Mouse (Mus musculus) neutrophil, adult 65 days (primary cell): ENCODE results near the gene Gart. TPM values are rescaled to one million over a fixed set of nuclear protein-coding genes. Genes with fewer than 3 reads are reported as not detected.

Source experiments
- total RNA-seq: library from RNA; stranded (reverse); gene quantifications from 2 replicates; pipeline ENCODE4 v1.2.4, GENCODE M21; 2023

The Gart gene
- total RNA-seq, result 31.4 and 36.9 TPM in 2 replicates

DNA sequence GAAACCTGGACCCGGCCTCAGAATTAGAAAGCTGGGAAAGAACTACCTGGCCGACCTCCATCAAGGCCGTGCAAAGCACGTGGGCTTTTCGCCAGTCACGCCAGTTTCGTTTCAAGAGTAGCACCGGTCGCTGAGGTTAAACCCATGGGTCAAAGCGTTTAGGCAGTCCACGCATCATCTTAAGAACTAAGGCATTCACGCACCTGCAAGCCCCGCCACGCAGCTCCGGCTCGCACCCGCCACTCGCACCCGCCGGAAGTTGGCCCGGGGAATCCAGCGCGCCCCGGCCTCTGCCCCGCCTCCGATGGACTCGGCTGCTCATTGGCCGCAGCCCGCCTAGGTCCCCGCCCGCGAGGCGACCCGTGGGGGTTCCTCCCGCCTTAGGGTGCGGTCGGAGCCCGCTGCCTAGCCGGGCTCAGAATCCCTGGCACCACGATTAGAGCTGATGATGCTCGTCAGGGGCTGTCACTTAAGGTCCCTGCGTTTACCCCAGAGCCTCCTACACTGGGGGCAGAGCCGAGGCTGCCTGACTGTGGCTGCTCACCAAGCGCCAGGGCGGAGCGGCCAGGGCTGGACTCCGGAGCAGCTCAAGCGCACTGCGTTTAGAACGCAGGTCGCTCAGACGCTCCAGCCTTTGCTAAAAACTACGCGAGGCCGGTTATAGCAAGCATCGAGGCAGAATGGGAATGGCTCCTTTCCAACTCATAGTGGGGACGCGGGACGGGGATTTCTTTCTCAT lies at the start of gene Gart:
Gart (minus strand) TSS at position 272 of the 739 bp plus-strand sequence.

DNA sequence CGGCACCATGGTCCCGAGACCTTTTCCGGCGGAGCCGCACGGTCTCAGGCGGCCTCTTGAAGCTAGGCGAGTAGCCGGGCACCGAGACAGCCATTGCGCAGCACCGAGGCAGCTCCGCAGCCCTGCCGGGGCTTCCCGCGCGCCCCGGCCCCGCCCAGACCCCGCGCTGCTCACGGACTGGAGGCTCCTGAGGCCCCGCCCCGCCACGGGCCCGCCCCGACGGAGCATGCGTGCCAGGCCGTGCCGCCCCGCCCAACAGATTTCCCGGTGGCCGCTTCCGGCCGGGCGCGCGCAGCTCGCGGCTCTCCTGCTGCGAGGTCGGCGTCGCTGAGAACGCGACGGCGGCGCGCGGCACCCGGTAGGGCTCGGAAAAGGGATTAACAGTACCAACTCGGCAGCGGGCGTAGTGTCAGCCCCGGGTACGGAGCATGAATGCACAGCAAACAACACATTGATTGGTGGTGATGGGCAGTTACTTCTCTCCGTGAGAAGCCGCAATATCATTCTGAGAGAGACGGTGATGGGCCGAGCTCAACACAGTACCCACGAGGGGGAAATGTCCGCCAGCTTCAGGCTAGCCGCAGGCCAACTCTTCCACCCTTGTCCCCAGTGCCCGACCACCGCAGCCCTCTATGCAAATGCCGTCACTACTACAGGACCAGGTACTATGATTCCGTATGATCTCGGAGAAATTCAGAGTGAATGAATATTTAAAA lies 42.0 kb upstream of the Gart start, which contains the start of gene Donson:
Donson (minus strand) TSS at position 152 of the 716 bp plus-strand sequence.

GRCm38 (mm10) chr16:91647461-91648219 lies 888 bp upstream of the Gart start, which contains the start of gene Son:
Son (plus strand) TSS chr16:91647506.

GRCm38 (mm10) chr16:91618511-91619501 lies 27.9 kb downstream of the Gart start, which contains the start of gene Dnajc28:
Dnajc28 (minus strand) TSS chr16:91619026.

DNA sequence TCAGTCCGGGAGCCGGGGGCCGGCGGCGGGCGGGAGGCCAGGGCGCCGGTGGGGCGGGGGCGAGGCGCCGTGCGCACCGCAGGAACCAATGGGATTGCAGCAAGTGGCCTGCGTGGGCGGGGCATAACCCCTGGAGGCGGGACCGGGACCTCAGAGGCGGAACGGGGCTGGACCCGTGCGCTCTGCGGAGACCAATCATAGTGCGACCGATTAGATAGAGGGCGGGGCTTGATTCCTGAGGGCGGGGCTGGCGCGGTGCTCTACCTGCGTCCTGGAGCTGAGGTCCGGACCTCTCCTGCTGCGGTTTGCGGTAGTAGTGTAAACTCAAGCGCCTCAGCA lies 49.1 kb downstream of the Gart start, which contains the start of gene Tmem50b:
Tmem50b (minus strand) TSS at position 129 of the 339 bp plus-strand sequence.

Other genes with a start within 250 kb of the Gart start
- 72.8 and 76.9 TPM in 2 replicates for gene Il10rb, start 240.8 kb downstream of the Gart start, total RNA-seq
- gene Ifnar1, start 161.7 kb downstream of the Gart start, total RNA-seq, result 87.2 and 88.5 TPM in 2 replicates
- 70.6 and 86.9 TPM in 2 replicates for gene Ifngr2, start 99.9 kb downstream of the Gart start, total RNA-seq
- 67.7 and 77.7 TPM in 2 replicates for gene Tmem50b, start 49.2 kb downstream of the Gart start, total RNA-seq
- gene Dnajc28, start 27.9 kb downstream of the Gart start, total RNA-seq, result 1.2 and 1.4 TPM in 2 replicates
- 396 and 530 TPM in 2 replicates for gene Son, start 554 bp upstream of the Gart start, total RNA-seq
- gene Donson, start 41.8 kb upstream of the Gart start, total RNA-seq, result 16.7 and 25.7 TPM in 2 replicates
- gene Cryzl1, start 82.0 kb upstream of the Gart start, total RNA-seq, result 26.1 and 31.7 TPM in 2 replicates
- 13.1 and 16.3 TPM in 2 replicates for gene Itsn1, start 82.3 kb upstream of the Gart start, total RNA-seq